Mouse (Mus musculus) lung, postnatal 25 days (tissue): ENCODE measurements around the gene Zfp536.

Experiments used
- DNase-seq: peaks from one replicate; pipeline ENCODE4 v3.0.0; 2022; ENCODE audit warnings: low spot score

The Zfp536 gene

GRCm38 (mm10) chr7:37466477-37467243 is 306.8 kb downstream of the Zfp536 start:
- no peak for DNase-seq

- DNase-seq = no peak
Measured at GRCm38 (mm10) chr7:37464186-37464721, 309.2 kb downstream of the Zfp536 start.

DNA sequence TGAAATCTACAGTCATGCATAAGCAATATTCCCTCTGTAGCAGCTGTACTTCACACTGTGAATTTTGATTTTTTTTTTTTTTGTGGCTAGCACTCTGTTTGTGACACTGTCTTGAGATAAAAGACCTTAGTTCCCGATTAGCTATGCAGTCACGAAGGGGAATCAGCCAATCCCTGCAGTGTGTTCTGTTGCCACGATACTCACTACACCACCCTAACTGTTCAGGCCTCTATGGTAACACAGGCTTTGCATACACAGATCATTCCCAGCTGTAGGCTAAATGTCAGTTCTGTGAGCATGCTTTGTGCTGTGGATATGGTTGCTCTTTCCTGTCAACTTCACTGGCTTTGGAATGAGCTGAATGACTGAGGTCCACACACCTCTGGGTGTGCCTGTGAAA is 325.9 kb downstream of the Zfp536 start:
- DNase-seq = no peak

GRCm38 (mm10) chr7:37439912-37440311 is 333.5 kb downstream of the Zfp536 start:
- no peak for DNase-seq

DNA sequence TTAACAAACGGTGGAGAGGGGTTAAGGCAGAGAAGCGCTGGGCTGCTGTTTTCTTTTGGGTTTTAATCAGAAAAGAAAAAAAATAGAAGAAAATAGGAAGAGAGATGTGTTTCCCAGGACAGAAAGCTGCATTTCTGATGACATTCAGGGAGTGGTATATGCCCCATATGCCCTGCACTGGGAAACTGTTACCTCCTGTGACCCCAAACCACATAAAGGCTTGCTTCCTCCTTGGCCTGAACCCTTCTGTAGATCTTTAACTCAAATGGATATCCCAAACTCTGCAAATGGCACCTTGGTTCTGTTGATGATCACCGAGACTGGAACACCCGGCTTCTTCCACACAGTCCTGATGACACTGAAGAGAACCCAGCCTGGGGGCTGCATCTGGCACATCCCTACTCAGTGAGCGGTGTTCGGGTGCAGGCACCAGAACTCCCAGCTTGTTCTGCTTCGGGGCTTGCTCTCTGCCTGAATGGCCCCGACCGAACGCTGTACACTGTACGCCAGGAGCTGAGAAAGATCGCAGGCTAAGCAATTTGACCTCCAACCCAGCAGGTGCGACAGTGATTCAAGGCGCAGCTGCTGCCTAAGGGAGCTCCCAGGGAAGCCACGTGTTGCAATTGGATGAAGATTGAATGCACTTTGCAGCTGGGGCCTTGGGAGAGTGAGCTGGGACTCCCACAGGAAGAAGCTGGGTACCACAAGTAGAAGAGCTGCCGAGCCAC is 334.2 kb downstream of the Zfp536 start:
- DNase-seq = no peak

DNA sequence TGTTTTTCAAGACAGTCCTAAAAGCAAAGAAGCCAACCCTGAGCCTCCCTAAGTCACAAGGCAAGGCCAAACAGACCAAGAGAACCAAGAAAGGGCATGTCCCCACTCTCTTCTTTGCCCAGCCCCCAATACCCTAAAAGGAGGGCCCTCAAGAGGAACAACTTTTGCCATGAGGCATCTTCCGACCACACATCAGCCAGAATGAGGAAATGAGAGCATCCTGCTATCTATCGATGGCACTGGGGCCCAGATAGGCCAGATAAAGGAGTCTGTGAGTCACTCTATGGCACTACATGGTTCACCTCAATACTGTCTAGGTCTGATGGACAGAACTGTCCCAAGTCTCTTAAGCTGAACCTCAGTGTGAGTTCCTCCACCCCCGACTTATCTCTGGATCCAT is 335.6 kb downstream of the Zfp536 start:
- DNase-seq = no peak

DNA sequence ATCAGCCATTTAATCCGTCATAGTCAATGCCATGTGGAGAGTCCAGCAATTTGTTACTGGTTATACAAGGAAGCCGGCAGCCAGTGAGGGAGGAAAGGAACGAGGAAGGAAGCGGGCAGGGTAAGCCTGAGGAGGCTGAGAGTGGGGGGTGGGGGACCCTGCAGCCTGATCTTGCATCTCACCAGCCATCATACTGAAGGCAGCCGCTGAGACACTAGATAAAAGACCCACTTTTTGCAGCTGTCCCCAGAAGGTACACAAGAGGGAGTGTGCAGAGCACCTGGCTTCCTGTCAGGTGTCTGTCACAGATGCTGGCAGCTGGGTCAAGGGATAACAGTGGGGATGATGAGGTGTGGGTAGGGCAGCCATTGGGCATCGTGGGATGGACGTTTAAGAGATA is 340.3 kb downstream of the Zfp536 start:
- DNase-seq = no peak

DNA sequence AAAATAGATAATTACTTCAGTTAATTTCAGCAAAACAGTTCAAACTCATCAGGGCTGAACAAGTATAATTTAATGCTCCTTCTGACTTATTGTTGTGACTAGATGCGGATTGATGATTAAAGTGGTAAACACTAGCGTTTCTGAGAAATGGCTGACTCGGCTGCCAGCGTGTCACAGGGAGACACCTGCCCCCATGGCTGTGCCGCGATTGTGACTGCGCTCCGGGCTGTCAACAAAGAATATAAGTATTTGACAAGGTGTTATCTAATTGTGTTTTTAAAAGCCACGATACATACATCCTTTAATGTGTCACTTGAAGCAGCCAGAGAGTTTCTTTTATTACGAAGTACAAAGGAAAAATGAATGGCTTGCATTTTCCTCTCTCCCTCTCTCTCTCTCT is 342.0 kb downstream of the Zfp536 start:
- DNase-seq = no peak

GRCm38 (mm10) chr7:37426061-37426460 is 347.4 kb downstream of the Zfp536 start:
- DNase-seq = no peak

DNA sequence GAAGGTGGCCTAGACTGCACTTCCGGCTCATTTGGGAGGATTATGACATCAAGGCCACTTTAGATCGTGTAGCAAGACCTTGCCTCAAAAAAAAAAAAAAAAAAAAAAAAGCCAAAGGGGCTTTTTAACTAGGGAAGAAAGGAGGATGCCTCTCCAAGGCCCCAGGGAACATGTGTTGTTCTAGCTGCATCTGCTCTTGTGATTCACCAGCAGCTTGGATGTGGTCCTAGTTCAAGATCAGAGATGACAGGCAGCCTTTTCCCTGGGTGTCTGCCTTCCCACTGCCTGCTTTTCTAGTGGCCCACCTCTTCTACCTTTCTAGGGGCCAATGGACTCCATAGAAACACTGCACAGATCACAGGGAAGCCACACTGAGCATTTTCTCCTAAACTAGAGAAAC is 350.5 kb downstream of the Zfp536 start:
- no peak for DNase-seq
